Mouse (Mus musculus): Measurements from ENCODE around the gene Mxd1. TPM values are rescaled to one million over a fixed set of nuclear protein-coding genes. Genes with fewer than 3 reads are reported as not detected.

Gene Mxd1
- polyA plus RNA-seq, 1 experiment = 24.0 TPM

GRCm38 (mm10) chr6:86653026-86653425 lies 15.9 kb downstream of the Mxd1 start:
- Histone ChIP-seq H3K4me3 (ENCODE audit: extremely low read depth, insufficient read depth, insufficient read length) (no peak overlapping the region), H3K27ac (ENCODE audit: insufficient read depth, low read length) (no peak overlapping the region), H3K27me3 (ENCODE audit: control insufficient read depth, insufficient read depth, low read length) (no peaks in the 10 kb centered on the region), H3K4me1 (ENCODE audit: control insufficient read depth, insufficient read depth, insufficient read length) (peaks cover 2% of the 10 kb centered on the region; the same call in 1 of the 2 replicates), H3K36me3 (ENCODE audit: control insufficient read depth, insufficient read depth, low read length) (peaks cover 33% of the 10 kb centered on the region)
- WGBS = 97% methylated on average over 6 of the region's 6 CpGs
- no peak for DNase-seq (ENCODE audit: low read depth in 1 of 2, low spot score in 2 of 2)
- TF ChIP-seq CTCF (IDR thresholded peaks at IDR 0.05; ENCODE audit: extremely low read depth, insufficient read depth, insufficient read length, insufficient replicate concordance) (no peak), POLR2A (IDR thresholded peaks at IDR 0.05; ENCODE audit: low read depth, low read length) (no peak)

DNA sequence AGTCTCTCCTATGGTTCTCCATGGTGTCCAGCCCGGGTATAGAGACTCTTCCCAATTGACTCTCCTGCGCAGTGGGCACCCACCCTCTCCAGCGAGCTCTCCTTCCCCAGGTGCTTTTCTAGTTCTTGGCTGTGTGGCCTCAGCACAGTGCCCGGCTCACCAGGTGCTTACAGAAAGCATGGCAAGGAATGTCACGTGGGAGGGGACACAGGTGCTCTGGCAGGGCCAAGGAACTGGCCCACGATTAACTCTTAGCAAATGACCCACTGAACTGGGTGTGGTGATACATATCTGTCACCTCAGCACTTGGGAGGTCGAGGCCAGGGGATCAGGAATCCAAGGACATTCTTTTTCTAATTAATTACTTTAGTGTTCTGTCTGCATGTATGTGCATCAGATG lies 22.8 kb downstream of the Mxd1 start:
- no peak for DNase-seq (ENCODE audit: low read depth in 1 of 2, low spot score in 2 of 2)
- Histone ChIP-seq H3K36me3 (ENCODE audit: control insufficient read depth, insufficient read depth, low read length) (peaks cover 20% of the 10 kb centered on the region), H3K27ac (ENCODE audit: insufficient read depth, low read length) (no peak overlapping the region), H3K4me1 (ENCODE audit: control insufficient read depth, insufficient read depth, insufficient read length) (no peaks in the 10 kb centered on the region), H3K27me3 (ENCODE audit: control insufficient read depth, insufficient read depth, low read length) (no peaks in the 10 kb centered on the region), H3K4me3 (ENCODE audit: extremely low read depth, insufficient read depth, insufficient read length) (no peak overlapping the region)
- 85% methylated on average over 7 of the region's 7 CpGs for WGBS
- TF ChIP-seq CTCF (IDR thresholded peaks at IDR 0.05; ENCODE audit: extremely low read depth, insufficient read depth, insufficient read length, insufficient replicate concordance) (no peak), POLR2A (IDR thresholded peaks at IDR 0.05; ENCODE audit: low read depth, low read length) (no peak)

- Histone ChIP-seq H3K36me3 (ENCODE audit: control insufficient read depth, insufficient read depth, low read length) (peaks cover 15% of the 10 kb centered on the region), H3K27me3 (ENCODE audit: control insufficient read depth, insufficient read depth, low read length) (no peaks in the 10 kb centered on the region), H3K4me1 (ENCODE audit: control insufficient read depth, insufficient read depth, insufficient read length) (no peaks in the 10 kb centered on the region), H3K4me3 (ENCODE audit: extremely low read depth, insufficient read depth, insufficient read length) (no peak overlapping the region), H3K27ac (ENCODE audit: insufficient read depth, low read length) (0 out of 2 replicates have a peak overlapping the region, but pooled peaks have one; percentile 19)
- TF ChIP-seq POLR2A (IDR thresholded peaks at IDR 0.05; ENCODE audit: low read depth, low read length) = no peak
- TF ChIP-seq CTCF (IDR thresholded peaks at IDR 0.05; ENCODE audit: extremely low read depth, insufficient read depth, insufficient read length, insufficient replicate concordance) = no peak
- no peak for DNase-seq (ENCODE audit: low read depth in 1 of 2, low spot score in 2 of 2)
- 81% methylated on average over 4 of the region's 4 CpGs for WGBS
Measured at GRCm38 (mm10) chr6:86645551-86645950, 23.4 kb downstream of the Mxd1 start.

GRCm38 (mm10) chr6:86644775-86645400 lies 24.1 kb downstream of the Mxd1 start:
- H3K27me3 ChIP-seq (ENCODE audit: control insufficient read depth, insufficient read depth, low read length) = no peaks in the 10 kb centered on the region
- WGBS = 69% methylated on average over 3 of the region's 3 CpGs
- DNase-seq (ENCODE audit: low read depth in 1 of 2, low spot score in 2 of 2) = no peak
- TF ChIP-seq POLR2A (IDR thresholded peaks at IDR 0.05; ENCODE audit: low read depth, low read length) (no peak), CTCF (IDR thresholded peaks at IDR 0.05; ENCODE audit: extremely low read depth, insufficient read depth, insufficient read length, insufficient replicate concordance) (no peak)
- no peak overlapping the region for H3K27ac ChIP-seq (ENCODE audit: insufficient read depth, low read length)
- peaks cover 9% of the 10 kb centered on the region for H3K36me3 ChIP-seq (ENCODE audit: control insufficient read depth, insufficient read depth, low read length)
- H3K4me3 ChIP-seq (ENCODE audit: extremely low read depth, insufficient read depth, insufficient read length) = no peak overlapping the region
- no peaks in the 10 kb centered on the region for H3K4me1 ChIP-seq (ENCODE audit: control insufficient read depth, insufficient read depth, insufficient read length)

DNA sequence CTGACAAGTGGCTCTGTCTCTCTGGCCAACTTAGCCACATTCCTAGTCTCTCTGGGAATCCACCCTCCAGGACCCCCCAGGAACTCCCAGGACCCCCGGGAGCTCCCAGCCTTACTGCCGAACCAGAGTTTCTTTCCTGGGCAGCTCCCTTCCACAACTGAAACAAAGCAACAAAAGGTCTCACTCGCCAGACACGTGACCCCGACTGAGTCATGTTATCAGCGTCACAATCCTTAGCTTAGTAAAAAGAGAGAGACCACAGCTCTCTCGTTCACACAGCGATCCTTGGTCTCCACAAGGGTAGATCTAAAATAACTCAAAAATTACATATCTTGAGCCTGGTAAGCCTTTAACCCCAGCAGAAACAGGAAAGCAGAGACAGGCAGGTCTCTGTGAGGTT lies 27.2 kb downstream of the Mxd1 start:
- H3K4me1 ChIP-seq (ENCODE audit: control insufficient read depth, insufficient read depth, insufficient read length) = no peaks in the 10 kb centered on the region
- WGBS = 82% methylated on average over 8 of the region's 8 CpGs
- TF ChIP-seq POLR2A (IDR thresholded peaks at IDR 0.05; ENCODE audit: low read depth, low read length) = no peak
- TF ChIP-seq CTCF (IDR thresholded peaks at IDR 0.05; ENCODE audit: extremely low read depth, insufficient read depth, insufficient read length, insufficient replicate concordance) = no peak
- H3K36me3 ChIP-seq (ENCODE audit: control insufficient read depth, insufficient read depth, low read length) = no peaks in the 10 kb centered on the region
- no peak overlapping the region for H3K27ac ChIP-seq (ENCODE audit: insufficient read depth, low read length)
- H3K4me3 ChIP-seq (ENCODE audit: extremely low read depth, insufficient read depth, insufficient read length) = no peak overlapping the region
- DNase-seq (ENCODE audit: low read depth in 1 of 2, low spot score in 2 of 2) = no peak
- no peaks in the 10 kb centered on the region for H3K27me3 ChIP-seq (ENCODE audit: control insufficient read depth, insufficient read depth, low read length)

GRCm38 (mm10) chr6:86640776-86641175 lies 28.2 kb downstream of the Mxd1 start:
- no peak overlapping the region for H3K4me3 ChIP-seq (ENCODE audit: extremely low read depth, insufficient read depth, insufficient read length)

DNA sequence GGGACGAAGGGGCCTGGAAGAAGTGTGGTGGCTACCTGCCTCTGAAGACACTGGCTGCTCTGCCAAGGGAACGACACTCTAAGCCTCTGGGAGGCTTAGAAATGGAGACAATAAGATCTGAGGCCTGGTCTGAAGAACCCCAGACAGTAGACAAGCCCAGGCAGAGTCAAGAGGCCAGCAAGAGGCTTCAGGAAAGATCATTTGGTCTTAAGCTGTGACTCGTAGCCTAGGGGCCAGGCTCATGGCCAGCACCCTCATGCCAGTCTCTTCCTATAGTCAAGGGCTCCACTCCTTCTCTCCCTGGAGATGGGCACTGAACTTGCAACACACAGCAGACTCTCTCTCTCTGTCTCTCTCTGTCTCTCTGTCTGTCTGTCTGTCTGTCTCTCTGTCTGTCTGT lies 28.8 kb downstream of the Mxd1 start:
- H3K4me1 ChIP-seq (ENCODE audit: control insufficient read depth, insufficient read depth, insufficient read length) = no peaks in the 10 kb centered on the region
- no peak overlapping the region for H3K4me3 ChIP-seq (ENCODE audit: extremely low read depth, insufficient read depth, insufficient read length)
- no peaks in the 10 kb centered on the region for H3K27me3 ChIP-seq (ENCODE audit: control insufficient read depth, insufficient read depth, low read length)
- no peaks in the 10 kb centered on the region for H3K36me3 ChIP-seq (ENCODE audit: control insufficient read depth, insufficient read depth, low read length)
- TF ChIP-seq CTCF (IDR thresholded peaks at IDR 0.05; ENCODE audit: extremely low read depth, insufficient read depth, insufficient read length, insufficient replicate concordance) = no peak
- no peak for TF ChIP-seq POLR2A (IDR thresholded peaks at IDR 0.05; ENCODE audit: low read depth, low read length)
- H3K27ac ChIP-seq (ENCODE audit: insufficient read depth, low read length) = peak overlapping the region; percentile 18; the same call in 1 of the 2 replicates
- no peak for DNase-seq (ENCODE audit: low read depth in 1 of 2, low spot score in 2 of 2)
- WGBS = 84% methylated on average over 3 of the region's 3 CpGs

More at GRCm38 (mm10) chr6:86640776-86641175, 28.2 kb downstream of the Mxd1 start:
- Histone ChIP-seq H3K27me3 (ENCODE audit: control insufficient read depth, insufficient read depth, low read length) (no peaks in the 10 kb centered on the region), H3K27ac (ENCODE audit: insufficient read depth, low read length) (no peak overlapping the region), H3K36me3 (ENCODE audit: control insufficient read depth, insufficient read depth, low read length) (no peaks in the 10 kb centered on the region), H3K4me1 (ENCODE audit: control insufficient read depth, insufficient read depth, insufficient read length) (no peaks in the 10 kb centered on the region)
- 91% methylated on average over 8 of the region's 8 CpGs for WGBS
- TF ChIP-seq CTCF (IDR thresholded peaks at IDR 0.05; ENCODE audit: extremely low read depth, insufficient read depth, insufficient read length, insufficient replicate concordance) (no peak), POLR2A (IDR thresholded peaks at IDR 0.05; ENCODE audit: low read depth, low read length) (no peak)
- no peak for DNase-seq (ENCODE audit: low read depth in 1 of 2, low spot score in 2 of 2)

All from spleen, adult 2 months (tissue).